Mouse (Mus musculus) embryo, embryonic 9.5 days (tissue): ENCODE results near the gene Olfr971.
"Not testable (repeated sequence)": the region's sequence is repeated elsewhere in the genome, so short reads cannot be mapped to it uniquely, and the experiment has no call there.

Experiments
- DNase-seq: peaks from one replicate; pipeline ENCODE4 v3.0.0-alpha.2; 2017; ENCODE audit errors: extremely low spot score

Gene Olfr971

DNA sequence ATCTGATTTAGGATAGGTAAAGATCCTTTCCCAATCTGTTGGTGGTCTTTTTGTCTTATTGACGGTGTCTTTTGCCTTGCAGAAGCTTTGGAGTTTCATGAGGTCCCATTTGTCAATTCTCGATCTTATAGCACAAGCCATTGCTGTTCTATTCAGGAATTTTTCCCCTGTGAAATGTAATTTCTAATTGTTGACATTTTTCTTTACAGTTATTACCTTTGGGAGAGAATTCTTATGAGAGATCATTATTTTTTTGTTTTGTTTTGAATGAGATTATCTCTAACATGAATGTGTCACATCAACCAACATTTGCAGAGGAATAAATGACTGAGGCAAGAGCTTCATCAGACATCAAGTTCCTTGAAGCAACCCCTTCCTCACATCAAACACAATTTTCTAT lies at the start of gene Olfr971:
Gene Olfr971, plus strand, starts transcription at position 301 of the 400 bp plus-strand sequence.
- not testable (repeated sequence) for DNase-seq

DNA sequence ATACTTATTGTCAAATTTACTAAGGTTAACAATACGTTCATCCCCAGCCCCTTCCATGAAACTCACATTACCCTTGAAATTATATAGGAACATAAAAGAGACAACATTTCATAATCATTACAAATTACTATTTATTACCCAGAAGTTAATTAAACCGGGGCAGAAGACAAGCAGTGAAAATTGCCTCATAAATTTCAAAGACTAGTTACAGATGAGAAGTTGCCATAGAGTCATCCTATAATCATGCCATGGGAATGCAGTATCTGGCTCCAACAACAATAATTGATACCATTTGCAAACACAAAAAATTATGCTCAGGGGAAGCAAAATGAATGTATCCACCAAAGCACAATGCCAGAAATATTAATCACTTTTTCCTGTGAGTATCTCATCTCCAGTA lies 46.1 kb upstream of the Olfr971 start, which contains the start of gene Olfr969:
Gene Olfr969, plus strand, starts transcription at position 388 of the 400 bp plus-strand sequence.
- no peak for DNase-seq

DNA sequence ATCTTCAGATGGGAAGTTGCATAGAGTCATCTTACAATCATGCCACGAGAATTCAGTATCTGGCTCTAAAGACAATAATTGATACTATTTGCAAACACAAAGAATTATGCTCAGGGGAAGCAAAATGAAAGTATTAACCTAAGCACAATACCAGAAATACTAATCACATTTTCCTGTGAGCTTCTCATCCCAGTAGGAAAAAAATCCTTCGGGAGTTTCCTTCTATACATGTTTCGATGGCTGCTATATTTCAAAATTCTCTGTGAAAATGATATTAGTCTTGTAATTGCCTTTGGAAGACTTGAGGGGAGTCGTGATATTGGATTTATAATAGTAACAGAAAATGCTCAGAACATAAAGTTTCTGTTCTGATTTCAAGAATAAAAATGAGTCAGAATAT lies 28.1 kb upstream of the Olfr971 start, which contains the start of gene Olfr970:
Gene Olfr970, plus strand, starts transcription at position 301 of the 400 bp plus-strand sequence.
- no peak for DNase-seq

DNA sequence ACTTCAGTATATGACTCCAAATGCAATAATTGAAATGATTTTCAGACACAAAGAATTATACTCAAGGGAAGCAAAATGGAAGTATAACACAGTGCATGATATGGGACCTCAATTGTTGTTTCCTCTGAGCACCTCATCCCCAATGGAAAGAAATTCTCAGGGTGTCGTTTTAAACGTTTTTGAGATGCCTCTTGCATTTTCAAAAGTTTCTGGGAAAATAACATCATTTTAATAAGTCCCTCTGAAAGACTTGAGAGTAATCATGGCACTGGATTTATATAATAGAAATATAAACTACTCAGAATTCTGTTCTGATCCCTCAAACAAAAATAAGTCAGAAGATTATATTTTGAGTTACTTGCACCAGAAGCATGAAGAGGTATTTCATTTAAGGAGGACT lies 29.4 kb downstream of the Olfr971 start, which contains the start of gene Olfr972:
Gene Olfr972, plus strand, starts transcription at position 301 of the 400 bp plus-strand sequence.
- DNase-seq = no peak

DNA sequence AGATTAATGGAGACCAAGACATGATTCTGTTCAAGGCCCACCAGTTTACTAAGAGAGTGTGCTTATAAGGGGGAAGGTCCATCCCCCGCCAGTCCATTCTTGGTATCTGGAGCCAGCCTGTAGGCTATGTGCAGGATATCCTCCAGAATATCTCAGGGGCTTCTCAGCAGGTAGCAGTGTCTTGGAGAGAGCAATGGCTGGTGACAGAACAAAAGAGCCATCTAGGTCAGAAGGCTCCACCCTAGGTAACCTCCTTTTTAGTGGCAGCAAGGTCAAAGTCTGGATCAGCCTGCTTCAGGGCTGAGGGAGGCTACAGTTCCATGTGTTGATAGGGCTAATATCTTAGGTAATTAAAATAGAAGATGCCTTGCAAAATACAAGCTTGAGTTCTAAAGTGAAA lies 35.3 kb downstream of the Olfr971 start:
- not testable (repeated sequence) for DNase-seq

DNA sequence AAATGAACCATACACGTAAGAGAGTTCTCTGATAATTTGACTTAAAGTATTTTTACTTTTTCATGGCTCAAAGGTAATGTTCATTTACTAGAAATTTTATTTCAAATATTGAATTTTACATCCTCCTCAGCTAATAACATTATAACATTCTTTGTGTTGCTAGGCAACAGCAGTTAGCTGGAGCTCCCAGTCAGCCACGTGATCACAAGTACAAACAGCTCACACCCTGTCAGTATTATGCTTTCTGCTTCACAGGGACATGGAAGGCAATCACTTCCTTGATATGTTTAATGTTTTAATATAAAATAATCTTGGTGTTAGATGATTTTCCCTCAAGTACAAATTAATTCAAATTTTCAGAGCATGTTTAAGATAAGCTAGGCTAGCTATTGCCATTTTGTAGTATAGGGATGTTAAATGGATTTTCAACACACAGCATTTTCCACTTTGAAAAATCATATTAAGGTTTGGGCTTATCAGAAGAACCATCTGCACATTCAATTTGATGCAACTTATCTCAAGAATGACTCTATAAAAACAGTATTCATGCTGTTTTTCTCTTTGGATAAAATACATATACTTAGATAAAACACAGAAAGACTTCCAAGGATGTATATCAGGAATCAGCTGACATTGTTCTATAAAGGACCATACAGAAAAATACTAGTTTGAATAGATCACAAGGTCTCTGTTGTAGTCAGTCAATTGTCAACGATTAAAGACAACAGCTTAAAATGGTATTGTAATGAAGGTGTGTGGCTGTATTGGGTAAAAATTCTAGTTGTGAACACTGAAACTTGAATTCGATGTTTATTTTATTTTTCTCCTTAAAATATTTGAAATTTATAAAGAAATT lies 41.1 kb downstream of the Olfr971 start:
- not testable (repeated sequence) for DNase-seq
